Mouse (Mus musculus) CH12.LX (cell line): Measurements from ENCODE around the gene Mfsd2a.

Experiments used
- JUND ChIP-seq: conservative IDR thresholded peaks from 2 replicates; pipeline ENCODE4 v1.6.1; 2011; ENCODE audit warnings: low read depth, low read length, improper control_type of control experiment
- POLR2A ChIP-seq: IDR thresholded peaks from 2 replicates; pipeline ENCODE4 v1.6.1; 2011; ENCODE audit warnings: low read depth, mild to moderate bottlenecking, improper control_type of control experiment, low read length

DNA sequence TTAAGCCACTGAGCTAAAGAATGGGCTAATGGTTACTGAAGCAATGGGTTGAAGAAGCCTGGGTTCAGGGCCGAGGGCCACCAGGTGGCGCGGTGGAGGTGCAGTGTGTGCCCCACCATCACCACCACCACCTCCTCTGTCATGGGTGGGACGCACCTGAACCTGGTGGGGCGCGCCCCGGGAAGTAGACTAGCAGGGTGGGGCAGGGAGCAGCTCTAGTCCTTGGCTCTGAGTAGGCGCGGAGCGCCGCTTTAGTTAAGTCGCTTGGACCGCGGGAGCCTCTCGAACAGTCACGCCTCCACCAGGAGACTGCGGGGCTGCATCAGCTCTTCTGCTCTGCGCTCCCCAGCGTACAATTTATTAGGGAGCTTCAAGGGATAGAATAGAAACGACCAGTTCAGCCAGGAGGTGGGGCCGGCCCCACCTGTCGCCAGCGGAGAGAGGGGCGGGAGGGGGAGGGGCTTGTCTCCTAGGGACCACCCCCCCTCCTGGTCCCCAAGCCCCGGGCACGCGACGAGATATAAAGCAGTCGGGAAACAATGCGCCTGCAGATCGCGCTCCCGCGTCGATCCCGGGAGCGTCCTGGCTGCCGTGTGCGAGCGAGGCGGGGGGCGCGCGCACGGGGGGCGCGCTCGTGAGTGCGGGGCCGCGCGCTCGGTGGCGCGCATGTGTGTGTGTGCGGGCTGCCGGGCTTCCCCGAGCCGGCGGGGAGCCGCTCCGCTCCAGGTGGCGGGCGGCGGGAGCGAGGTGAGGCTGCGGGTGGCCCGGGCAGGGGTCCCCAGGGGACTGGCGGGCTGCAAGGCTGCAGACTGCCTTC is 34.6 kb upstream of the Mfsd2a start, which contains the start of gene Mycl:
- TF ChIP-seq POLR2A (no peak), JUND (no peak)
